Mouse (Mus musculus): ENCODE measurements around the gene Cox4i2.

Gene Cox4i2

GRCm38 (mm10) chr2:152800762-152801113 is 46.8 kb downstream of the Cox4i2 start:
- no peak for DNase-seq (ENCODE audit: low spot score)

GRCm38 (mm10) chr2:152802303-152802702 is 48.3 kb downstream of the Cox4i2 start:
- DNase-seq (ENCODE audit: low spot score): no peak

GRCm38 (mm10) chr2:152803081-152803480 is 49.1 kb downstream of the Cox4i2 start:
- DNase-seq (ENCODE audit: low spot score): no peak

GRCm38 (mm10) chr2:152804408-152805110 is 50.6 kb downstream of the Cox4i2 start:
- DNase-seq (ENCODE audit: low spot score): no peak

DNA sequence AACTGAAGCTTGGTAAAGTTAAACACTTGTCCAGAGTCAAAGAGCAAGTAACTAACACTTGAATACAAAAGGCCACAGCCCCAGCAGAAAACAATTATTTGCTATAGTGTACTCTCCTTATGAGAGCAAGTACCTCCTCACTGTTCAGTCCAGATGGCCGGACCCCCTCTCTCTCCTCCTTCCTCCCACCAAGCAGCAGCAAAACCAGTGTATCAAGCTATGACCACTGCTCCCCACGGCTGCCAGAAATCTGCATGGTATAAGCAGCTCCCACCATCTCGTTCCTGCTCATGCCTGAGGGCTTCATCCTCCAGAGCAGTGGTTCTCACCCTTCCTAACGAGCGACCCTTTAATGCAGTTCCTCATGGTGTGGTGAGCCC is 51.1 kb downstream of the Cox4i2 start:
- no peak for DNase-seq (ENCODE audit: low spot score)

GRCm38 (mm10) chr2:152806037-152806436 is 52.1 kb downstream of the Cox4i2 start:
- DNase-seq (ENCODE audit: low spot score): peak; percentile 77

- DNase-seq (ENCODE audit: low spot score): no peak
Measured at GRCm38 (mm10) chr2:152808178-152808577, 54.2 kb downstream of the Cox4i2 start.

GRCm38 (mm10) chr2:152810158-152810941 is 56.4 kb downstream of the Cox4i2 start:
- no peak for DNase-seq (ENCODE audit: low spot score)

DNA sequence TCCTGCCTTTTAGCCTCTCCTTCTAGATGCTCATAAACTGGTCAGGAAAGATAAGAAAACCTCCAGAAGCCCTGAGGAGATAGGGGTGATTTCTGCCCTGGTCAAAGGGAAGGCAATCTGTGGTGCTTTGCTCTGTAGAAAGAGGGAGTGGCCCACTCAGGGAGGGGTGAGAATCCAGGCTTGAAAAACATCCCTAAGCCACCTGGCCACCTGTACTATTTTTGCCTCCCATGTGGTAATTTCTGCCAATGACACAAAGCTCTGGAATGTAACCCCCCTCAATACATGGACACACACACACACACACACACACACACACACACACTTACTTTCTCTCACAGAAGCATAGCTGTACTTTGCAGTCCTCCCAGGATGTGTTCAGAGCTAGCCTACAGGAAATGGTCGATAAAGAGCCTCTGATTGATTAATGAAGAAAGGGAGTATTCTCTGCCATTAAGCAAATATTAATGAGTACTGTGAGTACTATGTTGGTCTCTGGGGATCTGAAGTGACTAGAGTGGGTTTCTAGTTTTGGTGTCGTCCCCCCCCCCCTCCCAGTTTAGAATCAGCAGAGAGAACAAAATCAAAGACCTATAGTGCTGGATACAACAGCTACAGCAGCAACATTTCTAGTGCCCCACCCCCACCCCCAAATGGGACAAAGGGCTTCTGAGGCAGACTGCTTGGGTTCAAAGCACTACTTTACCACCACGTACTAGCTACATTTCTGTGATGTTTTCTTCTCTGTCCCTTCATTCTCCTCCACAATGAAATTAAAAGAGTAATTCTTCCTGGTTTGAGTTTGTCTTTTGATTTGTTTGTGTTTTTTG is 57.6 kb downstream of the Cox4i2 start:
- DNase-seq (ENCODE audit: low spot score): peak; percentile 52

DNA sequence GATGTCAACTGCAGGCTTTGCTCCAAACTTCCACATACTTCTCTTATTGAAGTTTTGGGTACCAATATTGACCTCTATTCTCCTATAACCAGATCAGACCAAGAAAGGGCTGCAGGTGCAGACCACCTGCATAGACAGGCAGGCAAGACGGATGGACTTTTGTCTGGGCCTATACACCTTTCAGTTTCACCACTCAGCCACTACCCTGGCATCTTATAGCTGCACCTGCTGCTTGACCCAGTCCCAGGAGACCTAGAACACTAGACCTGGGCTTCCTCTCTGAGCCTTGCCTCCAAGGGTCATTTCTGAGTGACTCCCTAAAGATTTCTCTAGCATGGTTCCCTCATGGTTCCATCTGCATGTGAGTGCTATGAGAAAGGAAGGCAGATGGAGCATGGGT is 59.3 kb downstream of the Cox4i2 start:
- DNase-seq (ENCODE audit: low spot score): no peak

GRCm38 (mm10) chr2:152814213-152814874 is 60.4 kb downstream of the Cox4i2 start:
- peak; percentile 39 for DNase-seq (ENCODE audit: low spot score)
